Comparison of ENCODE assay signal across 14 mouse cellular contexts in genomic region chr3:51019650-51020346, GRCm38 (mm10).
DNase-seq lines count a peak whose midpoint lies in the region; ATAC-seq and TF ChIP-seq lines count a peak whose summit lies in the region.
"Had no signal": no experiment of that assay in that cellular context is flagged by ENCODE, and none has a peak within 500 bp of the region (broad histone marks: within the 10 kb centered on the region; RNA-seq: fewer than 3 reads in every experiment).

No protein-coding gene starts in this region.

- H3K36me3 ChIP-seq in lung, postnatal 0 days (ENCODE audit: insufficient read depth, low read length), result no peaks in the 10 kb centered on the region
- H3K36me3 ChIP-seq in hindbrain, embryonic 12.5 days, result no peaks in the 10 kb centered on the region
- H3K36me3 ChIP-seq in limb, embryonic 13.5 days, result no peaks in the 10 kb centered on the region
- no peaks in the 10 kb centered on the region for H3K36me3 ChIP-seq in stomach, embryonic 14.5 days (ENCODE audit: control insufficient read depth, insufficient read depth, low read length)
- H3K36me3 ChIP-seq: G1E had no signal

- DNase-seq in lung, postnatal 0 days (ENCODE audit: low spot score), result peak; percentile 68
- DNase-seq in lung, postnatal 10 days, result no peak
- no peak for DNase-seq in urinary bladder, postnatal 36 days (ENCODE audit: low spot score in 2 of 2)
- DNase-seq in right cerebral cortex, postnatal 4 days, result no peak
- DNase-seq: adrenal gland, postnatal 14 days; cerebellum, adult 8-10 months; heart, adult 11 months; layer of hippocampus, adult 9-11 months; lung, postnatal 4 days had no signal

- H3K4me1 ChIP-seq in lung, postnatal 0 days (ENCODE audit: insufficient read depth, low read depth, low read length), result no peaks in the 10 kb centered on the region
- H3K4me1 ChIP-seq in hindbrain, embryonic 12.5 days, result peaks cover 5% of the 10 kb centered on the region
- H3K4me1 ChIP-seq in limb, embryonic 13.5 days, result no peaks in the 10 kb centered on the region
- no peaks in the 10 kb centered on the region for H3K4me1 ChIP-seq in stomach, embryonic 14.5 days (ENCODE audit: control insufficient read depth, insufficient read depth, low read length)

- no peak for TF ChIP-seq CTCF in lung, postnatal 0 days (IDR thresholded peaks at IDR 0.05)

- 44% methylated on average over 10 of the region's 10 CpGs for WGBS in lung, postnatal 0 days
- 63% methylated on average over 10 of the region's 10 CpGs for WGBS in hindbrain, embryonic 12.5 days
- WGBS in limb, embryonic 13.5 days, result 66% methylated on average over 10 of the region's 10 CpGs
- 61% methylated on average over 10 of the region's 10 CpGs for WGBS in stomach, embryonic 14.5 days

- H3K4me2 ChIP-seq in lung, postnatal 0 days (replicated peaks; ENCODE audit: low read depth, low read length), result peak overlapping the region; percentile 1; the same call in 1 of the 2 replicates
- no peak overlapping the region for H3K4me2 ChIP-seq in hindbrain, embryonic 12.5 days (replicated peaks)
- H3K4me2 ChIP-seq in limb, embryonic 13.5 days (replicated peaks), result no peak overlapping the region
- no peak overlapping the region for H3K4me2 ChIP-seq in stomach, embryonic 14.5 days (replicated peaks; ENCODE audit: low read depth, low read length)

- peak overlapping the region; percentile 59 for H3K27ac ChIP-seq in lung, postnatal 0 days (ENCODE audit: low read length)
- peak overlapping the region; percentile 62 for H3K27ac ChIP-seq in hindbrain, embryonic 12.5 days
- peak overlapping the region; percentile 52; the same call in 1 of the 2 replicates for H3K27ac ChIP-seq in limb, embryonic 13.5 days
- peak overlapping the region; percentile 46; the same call in 1 of the 2 replicates for H3K27ac ChIP-seq in stomach, embryonic 14.5 days (ENCODE audit: low read length)

- no peaks in the 10 kb centered on the region for H3K9me3 ChIP-seq in lung, postnatal 0 days (ENCODE audit: low read length)
- no peaks in the 10 kb centered on the region for H3K9me3 ChIP-seq in hindbrain, embryonic 12.5 days (replicated peaks)
- H3K9me3 ChIP-seq in limb, embryonic 13.5 days, result no peaks in the 10 kb centered on the region
- no peaks in the 10 kb centered on the region for H3K9me3 ChIP-seq in stomach, embryonic 14.5 days (ENCODE audit: control insufficient read depth, low read depth, low read length)

- TF ChIP-seq EP300 in lung, postnatal 0 days (IDR thresholded peaks at IDR 0.05), result peak; percentile 66

- H3K27me3 ChIP-seq in lung, postnatal 0 days (replicated peaks; ENCODE audit: insufficient read depth, low read length), result no peaks in the 10 kb centered on the region
- no peaks in the 10 kb centered on the region for H3K27me3 ChIP-seq in hindbrain, embryonic 12.5 days
- H3K27me3 ChIP-seq in limb, embryonic 13.5 days, result no peaks in the 10 kb centered on the region
- no peaks in the 10 kb centered on the region for H3K27me3 ChIP-seq in stomach, embryonic 14.5 days (ENCODE audit: control insufficient read depth, insufficient read depth, low read length)

- ATAC-seq in lung, postnatal 0 days, result peak; percentile 75
- peak; percentile 73 for ATAC-seq in hindbrain, embryonic 12.5 days (ENCODE audit: low FRiP score)
- no peak; the same call in 1 of the 2 replicates for ATAC-seq in limb, embryonic 13.5 days (ENCODE audit: low FRiP score, low read depth)
- peak; percentile 80; the same call in 1 of the 2 replicates for ATAC-seq in stomach, embryonic 14.5 days (ENCODE audit: insufficient number of reproducible peaks, insufficient read depth, low FRiP score, low read depth)

- no peak overlapping the region for H3K9ac ChIP-seq in lung, postnatal 0 days (replicated peaks; ENCODE audit: low read depth)
- no peak overlapping the region for H3K9ac ChIP-seq in hindbrain, embryonic 12.5 days
- no peak overlapping the region for H3K9ac ChIP-seq in limb, embryonic 13.5 days
- no peak overlapping the region for H3K9ac ChIP-seq in stomach, embryonic 14.5 days (replicated peaks; ENCODE audit: low read depth, low read length)

- no peak overlapping the region for H3K4me3 ChIP-seq in lung, postnatal 0 days (ENCODE audit: low read depth, low read length)
- H3K4me3 ChIP-seq in hindbrain, embryonic 12.5 days, result no peak overlapping the region
- no peak overlapping the region for H3K4me3 ChIP-seq in limb, embryonic 13.5 days
- H3K4me3 ChIP-seq in stomach, embryonic 14.5 days (ENCODE audit: low read depth, low read length), result no peak overlapping the region
- H3K4me3 ChIP-seq: erythroblast, embryonic 14.5 days had no signal
